ENCODE assay signal across 25 mouse cellular contexts in genomic region chr2:27401544-27401943, GRCm38 (mm10). TPM values are rescaled to one million over a fixed set of nuclear protein-coding genes. Genes with fewer than 3 reads are reported as not detected.
DNase-seq lines count a peak whose midpoint lies in the region; ATAC-seq and TF ChIP-seq lines count a peak whose summit lies in the region.
"Had no signal": no experiment of that assay in that cellular context is flagged by ENCODE, and none has a peak within 500 bp of the region (broad histone marks: within the 10 kb centered on the region; RNA-seq: fewer than 3 reads in every experiment).

No protein-coding gene starts in this region.

- TF ChIP-seq CTCF in CH12.LX (conservative IDR thresholded peaks at IDR 0.05 in 1 of 2, IDR thresholded peaks at IDR 0.05 in 1 of 2; ENCODE audit: low read depth in 2 of 2, low read length in 2 of 2), result no peak
- TF ChIP-seq CTCF in thymus, adult 2 months (IDR thresholded peaks at IDR 0.05; ENCODE audit: borderline replicate concordance, control insufficient read depth, extremely low read depth, insufficient read depth, low read length, poor library complexity), result no peak

- WGBS in thymus, adult 2 months, result 65% methylated on average over 2 of the region's 2 CpGs

- dilution Hi-C loops in CH12.LX (cut with MboI; ENCODE audit: extremely low pct_ligation_motif_present, extremely low pct_unique_long_range_greater_than_20kb, low sequenced_read_pairs), result no loop called here

- peaks cover 44 to 84% of the 10 kb centered on the region in 2 experiments for H3K4me1 ChIP-seq in CH12.LX (ENCODE audit: control insufficient read depth in 1 of 2, insufficient read depth in 2 of 2)
- H3K4me1 ChIP-seq in thymus, adult 2 months (replicated peaks; ENCODE audit: control insufficient read depth, insufficient read depth, low read length), result peaks cover 29% of the 10 kb centered on the region

- DNase-seq in A20 (ENCODE audit: low read depth, low spot score) (peak; percentile 61), CH12.LX (ENCODE audit: extremely low read depth) (no peak)
- DNase-seq in thymus, adult 2 months, result no peak
- DNase-seq in gastrocnemius, postnatal 25 days, result no peak
- DNase-seq in lung, postnatal 10 days, result no peak
- DNase-seq: adrenal gland, adult 8-10 months; adrenal gland, postnatal 14 days; adrenal gland, postnatal 36 days; cerebellum, adult 18-20 months; cerebellum, adult 8-10 months; cerebellum, adult 9-11 months; cerebellum, postnatal 14 days; cerebellum, postnatal 36 days; embryo, embryonic 11 days had no signal

- peak overlapping the region; percentile 12 for H3K4me2 ChIP-seq in CH12.LX (ENCODE audit: insufficient read depth, low read depth, poor library complexity, severe bottlenecking)
- H3K4me2 ChIP-seq: embryonic facial prominence, embryonic 13.5 days; embryonic facial prominence, embryonic 15.5 days; forebrain, embryonic 12.5 days had no signal

- in situ Hi-C loops in CH12.LX (cut with MboI; ENCODE audit: low pct_ligation_motif_present, low pct_unique_long_range_greater_than_20kb, low sequenced_read_pairs), result no loop called here

- TF ChIP-seq RAD21 in CH12.LX (IDR thresholded peaks at IDR 0.05; ENCODE audit: low read depth, low read length), result no peak

- peak overlapping the region; percentile 13; the same call in 1 of the 2 replicates for H3K9ac ChIP-seq in CH12.LX (ENCODE audit: insufficient read depth, low read depth)
- H3K9ac ChIP-seq: embryonic facial prominence, embryonic 13.5 days; embryonic facial prominence, embryonic 15.5 days; forebrain, embryonic 12.5 days had no signal

- H3K4me3 ChIP-seq in CH12.LX (replicated peaks in 1 of 3; ENCODE audit: low read depth in 2 of 3, low read length in 2 of 3, poor library complexity in 1 of 3), result no peak overlapping the region
- no peak overlapping the region for H3K4me3 ChIP-seq in thymus, adult 2 months (ENCODE audit: control insufficient read depth, insufficient read depth, low read length)
- H3K4me3 ChIP-seq: embryonic facial prominence, embryonic 13.5 days; embryonic facial prominence, embryonic 15.5 days; erythroblast, embryonic 14.5 days; forebrain, embryonic 10.5 days; forebrain, embryonic 12.5 days had no signal

- H3K27me3 ChIP-seq in CH12.LX (replicated peaks), result no peaks in the 10 kb centered on the region
- H3K27me3 ChIP-seq in thymus, adult 2 months (ENCODE audit: control insufficient read depth, insufficient read depth, low read length), result no peaks in the 10 kb centered on the region
- H3K27me3 ChIP-seq: embryonic facial prominence, embryonic 13.5 days; embryonic facial prominence, embryonic 15.5 days; forebrain, embryonic 12.5 days; Patski had no signal

- H3K36me3 ChIP-seq in CH12.LX (replicated peaks in 1 of 2; ENCODE audit: control insufficient read depth in 1 of 2, insufficient read depth in 1 of 2, low read length in 1 of 2), result peaks cover 11 to 57% of the 10 kb centered on the region in 2 experiments
- H3K36me3 ChIP-seq in thymus, adult 2 months (ENCODE audit: control insufficient read depth, insufficient read depth, low read length), result no peaks in the 10 kb centered on the region

- peak overlapping the region; percentile 23; the same call in 1 of the 2 replicates for H3K27ac ChIP-seq in CH12.LX (ENCODE audit: insufficient read depth, low read depth)
- H3K27ac ChIP-seq in thymus, adult 2 months (ENCODE audit: control insufficient read depth, insufficient read depth, low read length), result no peak overlapping the region
- H3K27ac ChIP-seq: embryonic facial prominence, embryonic 13.5 days; embryonic facial prominence, embryonic 15.5 days; forebrain, embryonic 10.5 days; forebrain, embryonic 12.5 days had no signal

- no peak for TF ChIP-seq EP300 in CH12.LX (IDR thresholded peaks at IDR 0.05; ENCODE audit: low read length)

- ATAC-seq in monocyte, adult 5-6 weeks (replicated peaks; ENCODE audit: insufficient number of reproducible peaks, low FRiP score, low TSS enrichment, poor library complexity, severe bottlenecking), result 0 out of 2 replicates have a peak, but pooled peaks have one; percentile 51
- ATAC-seq: activated CD4-positive, CD25-positive, alpha-beta regulatory T cell, adult 4 months; CD4-positive, CD25-positive, alpha-beta regulatory T cell, adult 4 months; forebrain, embryonic 14.5 days; forebrain, embryonic 16.5 days; Patski had no signal

- H3K9me3 ChIP-seq in CH12.LX (replicated peaks; ENCODE audit: low read length), result peaks cover 17% of the 10 kb centered on the region

- peaks cover 88% of the 10 kb centered on the region for H3K79me2 ChIP-seq in CH12.LX (replicated peaks; ENCODE audit: control insufficient read depth, extremely low read depth, insufficient read depth, poor library complexity, severe bottlenecking)

- no peak for TF ChIP-seq POLR2A in CH12.LX (IDR thresholded peaks at IDR 0.05; ENCODE audit: low read depth, low read length)
- TF ChIP-seq POLR2A in thymus, adult 2 months (IDR thresholded peaks at IDR 0.05; ENCODE audit: control insufficient read depth, extremely low read depth, insufficient read depth, low read length, poor library complexity), result no peak

TF ChIP-seq in CH12.LX, 34 proteins besides CTCF, POLR2A, EP300 and RAD21:
- TF ChIP-seq NELFE (IDR thresholded peaks at IDR 0.05; ENCODE audit: low read depth, low read length) (no peak), JUND (conservative IDR thresholded peaks at IDR 0.05; ENCODE audit: low read depth, low read length) (no peak), TCF12 (IDR thresholded peaks at IDR 0.05; ENCODE audit: low read depth, low read length) (no peak), KAT2A (IDR thresholded peaks at IDR 0.05; ENCODE audit: insufficient replicate concordance, low read length) (no peak), PAX5 (IDR thresholded peaks at IDR 0.05; ENCODE audit: low read length) (no peak)

RNA-seq across cellular contexts. Expression of gene Vav2, which starts 25.3 kb away (rescaled TPM):
- total RNA-seq in CH12.LX (2012; rRNA removed) (46.6 and 48.5 TPM in 2 replicates), CH12.LX (2014; rRNA removed) (31.5 and 31.7 TPM in 2 replicates)
- polyA plus RNA-seq in CH12.LX (2012; ENCODE audit: insufficient read length, low read depth), result 46.8 and 47.3 TPM in 2 replicates
- total RNA-seq in monocyte, adult 5-6 weeks (2017), result 17.7 to 18.3 TPM (median 18.0 TPM) in 3 replicates
- 48.0 and 50.4 TPM in 2 replicates for polyA plus RNA-seq in thymus, adult 2 months (2012; rRNA removed)
- 1 to 10 TPM; 2.4 to 4.4 TPM for total RNA-seq in gastrocnemius, postnatal 25 days (2021)

RNA-seq across cellular contexts. Expression of gene Brd3os, which starts 40.6 kb away (rescaled TPM):
- total RNA-seq in CH12.LX (2012; rRNA removed), result 0.92 and 2.1 TPM in 2 replicates
- total RNA-seq in CH12.LX (2014; rRNA removed), result 0.74 and 1.2 TPM in 2 replicates
- 1.2 and 1.8 TPM in 2 replicates for polyA plus RNA-seq in CH12.LX (2012; ENCODE audit: insufficient read length, low read depth)
- 2.2 TPM in 1 of 3 replicates, not detected in the others for total RNA-seq in monocyte, adult 5-6 weeks (2017)
- polyA plus RNA-seq in thymus, adult 2 months (2012; rRNA removed), result 1.9 and 2.0 TPM in 2 replicates
- total RNA-seq in gastrocnemius, postnatal 25 days (2021), result 1 to 10 TPM in 1 of 2 experiments, under 1 TPM in 1; 0.74 to 1.3 TPM
- polyA plus RNA-seq: erythroblast, embryonic 14.5 days had no signal
